Mouse (Mus musculus): Measurements from ENCODE around the gene Cga. TPM values are rescaled to one million over a fixed set of nuclear protein-coding genes. Genes with fewer than 3 reads are reported as not detected.

Cga gene
- total RNA-seq (2014; rRNA removed) (not detected in 2 replicates), polyA plus RNA-seq (2015; fragmentation: Nextera tagmentation; extraction: Ambion mirVana) (not detected in 2 replicates)

- Histone ChIP-seq H3K27ac (no peak within 1 kb of the TSS), H3K4me3 (ENCODE audit: low read length) (no peak within 1 kb of the TSS), H3K4me2 (ENCODE audit: low read depth, low read length) (no peak within 1 kb of the TSS), H3K36me3 (ENCODE audit: insufficient read depth, low read length) (no peaks in the 10 kb centered on the region), H3K4me1 (ENCODE audit: insufficient read depth, low read length) (no peaks in the 10 kb centered on the region), H3K9me3 (ENCODE audit: low read length) (no peaks in the 10 kb centered on the region), H3K27me3 (ENCODE audit: insufficient read depth, low read length) (no peaks in the 10 kb centered on the region), H3K9ac (replicated peaks; ENCODE audit: low read length) (no peak within 1 kb of the TSS)
- ATAC-seq (no peak), DNase-seq (ENCODE audit: low spot score) (no peak)
- TF ChIP-seq CTCF (IDR thresholded peaks at IDR 0.05; ENCODE audit: low read depth): no peak
- WGBS: 74% methylated on average over 1 of the region's 1 CpGs
Observed at GRCm38 (mm10) chr4:34893479-34893878, at the start of gene Cga. Gene Cga, plus strand, starts transcription at chr4:34893779.

GRCm38 (mm10) chr4:34843839-34844238 is 49.7 kb upstream of the Cga start:
- no peak overlapping the region for H3K9ac ChIP-seq (replicated peaks; ENCODE audit: low read length)
- H3K27ac ChIP-seq: no peak overlapping the region
- H3K36me3 ChIP-seq (ENCODE audit: insufficient read depth, low read length): no peaks in the 10 kb centered on the region; the same call in 1 of the 2 replicates
- 91% methylated on average over 1 of the region's 1 CpGs for WGBS
- no peaks in the 10 kb centered on the region for H3K27me3 ChIP-seq (ENCODE audit: insufficient read depth, low read length)
- no peak for DNase-seq (ENCODE audit: low spot score)
- ATAC-seq: no peak
- no peak overlapping the region for H3K4me3 ChIP-seq (ENCODE audit: low read length)
- no peak for TF ChIP-seq CTCF (IDR thresholded peaks at IDR 0.05; ENCODE audit: low read depth)
- peaks cover 3% of the 10 kb centered on the region; the same call in 1 of the 2 replicates for H3K9me3 ChIP-seq (ENCODE audit: low read length)
- H3K4me1 ChIP-seq (ENCODE audit: insufficient read depth, low read length): no peaks in the 10 kb centered on the region
- H3K4me2 ChIP-seq (ENCODE audit: low read depth, low read length): no peak overlapping the region

- no peak for TF ChIP-seq CTCF (IDR thresholded peaks at IDR 0.05; ENCODE audit: low read depth)
- WGBS: 93% methylated on average over 6 of the region's 6 CpGs
- Histone ChIP-seq H3K36me3 (ENCODE audit: insufficient read depth, low read length) (no peaks in the 10 kb centered on the region; the same call in 1 of the 2 replicates), H3K27ac (no peak overlapping the region), H3K27me3 (ENCODE audit: insufficient read depth, low read length) (no peaks in the 10 kb centered on the region), H3K9ac (replicated peaks; ENCODE audit: low read length) (no peak overlapping the region), H3K4me3 (ENCODE audit: low read length) (no peak overlapping the region), H3K4me1 (ENCODE audit: insufficient read depth, low read length) (no peaks in the 10 kb centered on the region), H3K9me3 (ENCODE audit: low read length) (peaks cover 3% of the 10 kb centered on the region; the same call in 1 of the 2 replicates), H3K4me2 (ENCODE audit: low read depth, low read length) (no peak overlapping the region)
- ATAC-seq: no peak
- DNase-seq (ENCODE audit: low spot score): no peak
Observed at GRCm38 (mm10) chr4:34847679-34848309, 45.8 kb upstream of the Cga start.

GRCm38 (mm10) chr4:34850156-34850555 is 43.4 kb upstream of the Cga start:
- Histone ChIP-seq H3K4me3 (ENCODE audit: low read length) (no peak overlapping the region), H3K9me3 (ENCODE audit: low read length) (peaks cover 3% of the 10 kb centered on the region; the same call in 1 of the 2 replicates), H3K27ac (no peak overlapping the region), H3K36me3 (ENCODE audit: insufficient read depth, low read length) (no peaks in the 10 kb centered on the region; the same call in 1 of the 2 replicates), H3K27me3 (ENCODE audit: insufficient read depth, low read length) (no peaks in the 10 kb centered on the region), H3K9ac (replicated peaks; ENCODE audit: low read length) (no peak overlapping the region), H3K4me1 (ENCODE audit: insufficient read depth, low read length) (no peaks in the 10 kb centered on the region), H3K4me2 (ENCODE audit: low read depth, low read length) (no peak overlapping the region)
- DNase-seq (ENCODE audit: low spot score) (no peak), ATAC-seq (no peak)
- 92% methylated on average over 2 of the region's 2 CpGs for WGBS
- TF ChIP-seq CTCF (IDR thresholded peaks at IDR 0.05; ENCODE audit: low read depth): no peak

DNA sequence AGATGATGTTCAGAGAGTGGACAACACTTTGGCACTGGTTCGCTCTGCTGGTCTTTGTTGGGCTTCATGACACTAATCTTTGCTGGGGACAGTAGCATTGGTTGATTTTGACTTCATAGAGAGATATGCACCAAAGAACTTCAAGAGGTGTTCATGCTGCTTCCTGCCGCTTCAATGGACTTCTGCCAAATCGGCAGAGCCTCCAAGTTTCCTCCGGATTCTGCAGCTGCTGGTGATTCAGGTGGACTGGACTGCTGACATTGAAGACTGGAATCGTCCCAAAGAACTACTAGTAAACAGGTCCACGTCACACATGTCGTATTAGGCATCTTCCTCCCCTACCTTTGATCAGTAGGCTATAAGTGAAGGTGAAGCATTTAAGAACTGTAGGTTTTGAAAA is 41.5 kb upstream of the Cga start:
- H3K9ac ChIP-seq (replicated peaks; ENCODE audit: low read length): no peak overlapping the region
- DNase-seq (ENCODE audit: low spot score) (no peak), ATAC-seq (no peak)
- H3K4me3 ChIP-seq (ENCODE audit: low read length): no peak overlapping the region
- 87% methylated on average over 7 of the region's 7 CpGs for WGBS
- peaks cover 3% of the 10 kb centered on the region; the same call in 1 of the 2 replicates for H3K9me3 ChIP-seq (ENCODE audit: low read length)
- TF ChIP-seq CTCF (IDR thresholded peaks at IDR 0.05; ENCODE audit: low read depth): no peak
- H3K36me3 ChIP-seq (ENCODE audit: insufficient read depth, low read length): no peaks in the 10 kb centered on the region; the same call in 1 of the 2 replicates
- no peak overlapping the region for H3K4me2 ChIP-seq (ENCODE audit: low read depth, low read length)
- no peak overlapping the region for H3K27ac ChIP-seq
- no peaks in the 10 kb centered on the region for H3K4me1 ChIP-seq (ENCODE audit: insufficient read depth, low read length)
- H3K27me3 ChIP-seq (ENCODE audit: insufficient read depth, low read length): no peaks in the 10 kb centered on the region

- no peak overlapping the region for H3K27ac ChIP-seq
- H3K36me3 ChIP-seq (ENCODE audit: insufficient read depth, low read length): no peaks in the 10 kb centered on the region
- no peak for DNase-seq (ENCODE audit: low spot score)
- H3K9me3 ChIP-seq (ENCODE audit: low read length): no peaks in the 10 kb centered on the region
- TF ChIP-seq CTCF (IDR thresholded peaks at IDR 0.05; ENCODE audit: low read depth): no peak
- ATAC-seq: no peak
- no peak overlapping the region for H3K4me3 ChIP-seq (ENCODE audit: low read length)
- no peaks in the 10 kb centered on the region for H3K4me1 ChIP-seq (ENCODE audit: insufficient read depth, low read length)
- no peaks in the 10 kb centered on the region for H3K27me3 ChIP-seq (ENCODE audit: insufficient read depth, low read length)
- 10% methylated on average over 1 of the region's 1 CpGs for WGBS
- H3K9ac ChIP-seq (replicated peaks; ENCODE audit: low read length): no peak overlapping the region
- no peak overlapping the region for H3K4me2 ChIP-seq (ENCODE audit: low read depth, low read length)
Observed at GRCm38 (mm10) chr4:34855966-34856365, 37.6 kb upstream of the Cga start.

DNA sequence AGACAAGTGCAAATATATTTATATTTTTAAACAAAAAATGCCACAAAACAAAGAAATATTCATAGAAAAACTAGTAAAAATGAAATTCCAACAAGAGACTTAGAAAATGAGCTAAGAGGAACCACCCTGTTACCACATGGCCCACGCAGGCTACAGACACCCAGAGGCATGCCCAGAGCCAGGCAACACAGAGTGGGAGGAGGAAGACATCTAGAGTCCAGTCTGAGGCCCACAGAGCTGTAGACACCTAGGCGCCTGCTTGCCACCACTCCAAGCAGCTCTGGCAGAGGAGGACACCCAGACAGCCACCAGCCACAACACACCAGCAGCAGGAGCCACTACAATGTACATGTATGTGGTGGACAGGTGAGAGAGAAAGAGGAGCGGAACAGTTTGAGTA is 34.7 kb upstream of the Cga start:
- whole genome bisulfite sequencing: 98% methylated on average over 3 of the region's 3 CpGs

More for the DNA sequence above, 34.7 kb upstream of the Cga start:
- no peaks in the 10 kb centered on the region for H3K27me3 ChIP-seq (ENCODE audit: insufficient read depth, low read length)
- no peak for TF ChIP-seq CTCF (IDR thresholded peaks at IDR 0.05; ENCODE audit: low read depth)
- no peaks in the 10 kb centered on the region for H3K4me1 ChIP-seq (ENCODE audit: insufficient read depth, low read length)
- no peak overlapping the region for H3K4me2 ChIP-seq (ENCODE audit: low read depth, low read length)
- ATAC-seq (no peak), DNase-seq (ENCODE audit: low spot score) (no peak)
- no peak overlapping the region for H3K4me3 ChIP-seq (ENCODE audit: low read length)
- H3K9me3 ChIP-seq (ENCODE audit: low read length): no peaks in the 10 kb centered on the region
- no peaks in the 10 kb centered on the region for H3K36me3 ChIP-seq (ENCODE audit: insufficient read depth, low read length)
- no peak overlapping the region for H3K9ac ChIP-seq (replicated peaks; ENCODE audit: low read length)
- no peak overlapping the region for H3K27ac ChIP-seq
